Mouse (Mus musculus) erythroblast, embryonic 14.5 days (primary cell): ENCODE results near the gene Slc6a11.

Source experiments
- GATA1 ChIP-seq: IDR thresholded peaks from 2 replicates; pipeline ENCODE4 v1.6.1; 2012; ENCODE audit warnings: low read length, inconsistent platforms, mixed read lengths
- TAL1 ChIP-seq: IDR thresholded peaks from 3 replicates; pipeline ENCODE4 v1.6.1; 2012; ENCODE audit warnings: low read length, inconsistent platforms, mixed read lengths

GRCm38 (mm10) chr6:114214393-114214792 is 83.4 kb downstream of the Slc6a11 start:
- TF ChIP-seq TAL1 (no peak), GATA1 (no peak)
